Mouse (Mus musculus) CH12.LX (cell line): ENCODE measurements around the gene Pde3a. TPM values are rescaled to one million over a fixed set of nuclear protein-coding genes. Genes with fewer than 3 reads are reported as not detected.

Experiments used
- DNase-seq: peaks from one replicate; pipeline ENCODE4 v3.0.0-alpha.2; 2013; ENCODE audit errors: extremely low read depth
- H3K27ac ChIP-seq: 2 replicates; pipeline ENCODE4 v1.5.1; 2012; ENCODE audit warnings: low read depth, mild to moderate bottlenecking, control low read depth, moderate library complexity; ENCODE audit not compliant: insufficient read depth
- H3K27me3 ChIP-seq: replicated peaks from 2 replicates; pipeline ENCODE3; 2012; ENCODE audit warnings: inconsistent platforms
- H3K36me3 ChIP-seq, 2 experiments: replicated peaks in 1 of 2; 2 replicates each; pipeline versions ENCODE3 to v1.6.1; 2012; ENCODE audit warnings: inconsistent platforms in 1 of 2, low read length in 1 of 2, mild to moderate bottlenecking in 1 of 2, mixed read lengths in 1 of 2, moderate library complexity in 1 of 2; ENCODE audit not compliant: control insufficient read depth in 1 of 2, insufficient read depth in 1 of 2
- H3K4me1 ChIP-seq, 2 experiments: 2 replicates each; pipeline ENCODE4 v1.6.1; 2012; ENCODE audit warnings: inconsistent platforms in 1 of 2, moderate library complexity in 1 of 2; ENCODE audit not compliant: insufficient read depth in 2 of 2, control insufficient read depth in 1 of 2
- H3K4me2 ChIP-seq: 2 replicates; pipeline ENCODE4 v1.6.1; 2012; ENCODE audit warnings: low read depth, mild to moderate bottlenecking, control low read depth; ENCODE audit not compliant: poor library complexity, insufficient read depth, severe bottlenecking
- H3K4me3 ChIP-seq, 3 experiments: fragments of 150-350 bp in 1 of 3; sonication (generic) in 1 of 3; replicated peaks in 1 of 3; 2 replicates each; pipeline versions ENCODE3 to v1.5.1; 2011 to 2012; ENCODE audit warnings: low read depth in 2 of 3, low read length in 2 of 3, mild to moderate bottlenecking in 2 of 3, moderate library complexity in 2 of 3, control low read depth in 1 of 3, improper control_type of control experiment in 1 of 3, inconsistent platforms in 1 of 3, mixed read lengths in 1 of 3; ENCODE audit not compliant: poor library complexity in 1 of 3
- H3K79me2 ChIP-seq: replicated peaks from 2 replicates; pipeline ENCODE4 v1.6.1; 2012; ENCODE audit warnings: mild to moderate bottlenecking, moderate library complexity; ENCODE audit not compliant: control insufficient read depth, poor library complexity, insufficient read depth, severe bottlenecking; ENCODE audit errors: extremely low read depth
- H3K9ac ChIP-seq: 2 replicates; pipeline ENCODE4 v1.6.1; 2012; ENCODE audit warnings: low read depth, mild to moderate bottlenecking, control low read depth, moderate library complexity; ENCODE audit not compliant: insufficient read depth
- H3K9me3 ChIP-seq: replicated peaks from 2 replicates; pipeline ENCODE3; 2012; ENCODE audit warnings: low read length, inconsistent platforms, mixed read lengths
- BHLHE40 ChIP-seq: IDR thresholded peaks from 2 replicates; pipeline ENCODE4 v1.6.1; 2011; ENCODE audit warnings: mild to moderate bottlenecking, low read depth, low read length, improper control_type of control experiment
- CHD1 ChIP-seq: IDR thresholded peaks from 2 replicates; pipeline ENCODE4 v1.6.1; 2012; ENCODE audit warnings: low read depth, low read length, improper control_type of control experiment, inconsistent platforms
- CTCF ChIP-seq, 2 experiments: IDR thresholded peaks in 1 of 2; conservative IDR thresholded peaks in 1 of 2; 2 replicates each; pipeline ENCODE4 v1.5.1; 2011 to 2012; ENCODE audit warnings: low read depth in 2 of 2, low read length in 2 of 2, improper control_type of control experiment in 1 of 2, inconsistent platforms in 1 of 2, mild to moderate bottlenecking in 1 of 2, moderate library complexity in 1 of 2
- ELF1 ChIP-seq: IDR thresholded peaks from 2 replicates; pipeline ENCODE4 v1.6.1; 2014; ENCODE audit warnings: low read depth, mild to moderate bottlenecking, inconsistent platforms, low read length, improper control_type of control experiment
- ETS1 ChIP-seq: conservative IDR thresholded peaks from 2 replicates; pipeline ENCODE4 v1.6.1; 2012; ENCODE audit warnings: low read depth, mild to moderate bottlenecking, inconsistent platforms, low read length, improper control_type of control experiment, moderate library complexity
- GABPA ChIP-seq: IDR thresholded peaks from 2 replicates; pipeline ENCODE4 v1.6.1; 2012; ENCODE audit warnings: low read depth, low read length, improper control_type of control experiment, inconsistent platforms; ENCODE audit not compliant: insufficient replicate concordance
- HCFC1 ChIP-seq: IDR thresholded peaks from 2 replicates; pipeline ENCODE4 v1.6.1; 2012; ENCODE audit warnings: low read depth, mild to moderate bottlenecking, inconsistent platforms, low read length, improper control_type of control experiment
- IRF4 ChIP-seq: IDR thresholded peaks from 2 replicates; pipeline ENCODE4 v1.6.1; 2014; ENCODE audit warnings: low read depth, mild to moderate bottlenecking, inconsistent platforms, low read length, improper control_type of control experiment
- JUND ChIP-seq: conservative IDR thresholded peaks from 2 replicates; pipeline ENCODE4 v1.6.1; 2011; ENCODE audit warnings: low read depth, low read length, improper control_type of control experiment
- KAT2A ChIP-seq: IDR thresholded peaks from 2 replicates; pipeline ENCODE4 v1.6.1; 2012; ENCODE audit warnings: low read length, improper control_type of control experiment, inconsistent platforms; ENCODE audit not compliant: insufficient replicate concordance
- MAZ ChIP-seq: IDR thresholded peaks from 2 replicates; pipeline ENCODE4 v1.6.1; 2012; ENCODE audit warnings: low read depth, mild to moderate bottlenecking, inconsistent platforms, low read length, improper control_type of control experiment, moderate library complexity
- MEF2A ChIP-seq: IDR thresholded peaks from 2 replicates; pipeline ENCODE4 v1.6.1; 2014; ENCODE audit warnings: low read depth, mild to moderate bottlenecking, inconsistent platforms, low read length, improper control_type of control experiment, borderline replicate concordance
- MXI1 ChIP-seq: IDR thresholded peaks from 2 replicates; pipeline ENCODE4 v1.6.1; 2011; ENCODE audit warnings: mild to moderate bottlenecking, low read depth, low read length, improper control_type of control experiment
- MYC ChIP-seq: IDR thresholded peaks from 2 replicates; pipeline ENCODE4 v1.6.1; 2011; ENCODE audit warnings: low read depth, mild to moderate bottlenecking, improper control_type of control experiment, low read length
- NRF1 ChIP-seq: IDR thresholded peaks from 2 replicates; pipeline ENCODE4 v1.6.1; 2014; ENCODE audit warnings: low read depth, mild to moderate bottlenecking, inconsistent platforms, low read length, improper control_type of control experiment, moderate library complexity
- PAX5 ChIP-seq: IDR thresholded peaks from 2 replicates; pipeline ENCODE4 v1.6.1; 2012; ENCODE audit warnings: low read length, inconsistent platforms, mixed read lengths
- POLR2AphosphoS2 ChIP-seq: IDR thresholded peaks from 2 replicates; pipeline ENCODE4 v1.6.1; 2011; ENCODE audit warnings: low read depth, low read length, improper control_type of control experiment
- RAD21 ChIP-seq: IDR thresholded peaks from 2 replicates; pipeline ENCODE4 v1.6.1; 2011; ENCODE audit warnings: low read depth, mild to moderate bottlenecking, low read length, improper control_type of control experiment, moderate library complexity
- RCOR1 ChIP-seq: conservative IDR thresholded peaks from 2 replicates; pipeline ENCODE4 v1.6.1; 2012; ENCODE audit warnings: low read depth, mild to moderate bottlenecking, inconsistent platforms, low read length, improper control_type of control experiment
- SIN3A ChIP-seq: IDR thresholded peaks from 2 replicates; pipeline ENCODE4 v1.6.1; 2012; ENCODE audit warnings: low read length, improper control_type of control experiment, inconsistent platforms
- SMC3 ChIP-seq: IDR thresholded peaks from 2 replicates; pipeline ENCODE4 v1.6.1; 2011; ENCODE audit warnings: low read depth, low read length, improper control_type of control experiment
- TBP ChIP-seq: conservative IDR thresholded peaks from 2 replicates; pipeline ENCODE4 v1.6.1; 2011; ENCODE audit warnings: low read depth, low read length, improper control_type of control experiment
- UBTF ChIP-seq: IDR thresholded peaks from 2 replicates; pipeline ENCODE4 v1.6.1; 2012; ENCODE audit warnings: low read depth, mild to moderate bottlenecking, inconsistent platforms, low read length, improper control_type of control experiment, moderate library complexity
- USF1 ChIP-seq: IDR thresholded peaks from 2 replicates; pipeline ENCODE4 v1.6.1; 2014; ENCODE audit warnings: low read depth, mild to moderate bottlenecking, inconsistent platforms, low read length, improper control_type of control experiment
- USF2 ChIP-seq: conservative IDR thresholded peaks from 2 replicates; pipeline ENCODE4 v1.6.1; 2011; ENCODE audit warnings: low read depth, low read length, improper control_type of control experiment
- ZMIZ1 ChIP-seq: IDR thresholded peaks from 2 replicates; pipeline ENCODE4 v1.6.1; 2012; ENCODE audit warnings: low read depth, mild to moderate bottlenecking, inconsistent platforms, low read length, improper control_type of control experiment
- ZNF384 ChIP-seq: IDR thresholded peaks from 2 replicates; pipeline ENCODE4 v1.6.1; 2012; ENCODE audit warnings: low read depth, low read length, improper control_type of control experiment, inconsistent platforms
- dilution Hi-C: fragments of 300-500 bp; cut with MboI; formaldehyde crosslinking; loops from 2 replicates; pipeline ENCODE4 v1.14.3; 2020; ENCODE audit warnings: low sequenced_read_pairs; ENCODE audit not compliant: extremely low pct_unique_long_range_greater_than_20kb, extremely low pct_ligation_motif_present
- in situ Hi-C: fragments of 300-500 bp; cut with MboI; formaldehyde crosslinking; loops from 3 replicates; pipeline ENCODE4 v1.14.3; 2019; ENCODE audit warnings: low sequenced_read_pairs, low pct_ligation_motif_present, low pct_unique_long_range_greater_than_20kb, mixed read lengths
- polyA plus RNA-seq: library from polyadenylated mRNA; unstranded; fragments of >175 nt; gene quantifications from 2 replicates; pipeline ENCODE4 v1.2.1, GENCODE M21; 2012; ENCODE audit warnings: low read depth; ENCODE audit not compliant: insufficient read length
- total RNA-seq, 2 experiments: library from RNA; depleted of rRNA; stranded (reverse); fragments of 300-350 nt in 1 of 2; fragments of >200 nt in 1 of 2; gene quantifications; 2 replicates each; pipeline ENCODE4 v1.2.3; 2012 to 2014

Gene Pde3a
- total and polyA plus RNA-seq, 3 experiments = under 0.01 to 0.04 (median 0.03) TPM

- no peak overlapping the region for H3K4me2 ChIP-seq
- no peak overlapping the region for H3K9ac ChIP-seq
- peak; percentile 7 for DNase-seq
- no peaks in the 10 kb centered on the region for H3K27me3 ChIP-seq
- dilution Hi-C loops = no loop called here
- H3K79me2 ChIP-seq = no peaks in the 10 kb centered on the region
- in situ Hi-C loops = no loop called here
- H3K36me3 ChIP-seq = no peaks in the 10 kb centered on the region
- H3K4me1 ChIP-seq = 0 out of 4 replicates have a peak, but pooled peaks cover 0 to 3% of the 10 kb centered on the region in 2 experiments
- no peak overlapping the region for H3K27ac ChIP-seq
- H3K4me3 ChIP-seq = no peak overlapping the region
- TF ChIP-seq USF1 (no peak), SIN3A (no peak), KAT2A (no peak), PAX5 (no peak), JUND (no peak), HCFC1 (no peak), ELF1 (no peak), GABPA (no peak), NRF1 (no peak), ZMIZ1 (no peak), CHD1 (no peak), RCOR1 (no peak), RAD21 (no peak), MXI1 (no peak)
- no peaks in the 10 kb centered on the region for H3K9me3 ChIP-seq
Measured at GRCm38 (mm10) chr6:141221081-141221480, 28.0 kb upstream of the Pde3a start.

GRCm38 (mm10) chr6:141226851-141227657 is 22.0 kb upstream of the Pde3a start:
- H3K4me3 ChIP-seq = no peak overlapping the region
- DNase-seq = no peak
- H3K9me3 ChIP-seq = no peaks in the 10 kb centered on the region
- no peaks in the 10 kb centered on the region for H3K27me3 ChIP-seq
- H3K36me3 ChIP-seq = no peaks in the 10 kb centered on the region
- dilution Hi-C loops (no loop called here), in situ Hi-C loops (loop anchor here (25.0 kb wide), 1 partner anchor 465 kb away; no protein-coding TSS in a partner anchor)
- H3K79me2 ChIP-seq = no peaks in the 10 kb centered on the region
- H3K4me2 ChIP-seq = no peak overlapping the region
- no peaks in the 10 kb centered on the region for H3K4me1 ChIP-seq
- H3K27ac ChIP-seq = no peak overlapping the region
- H3K9ac ChIP-seq = no peak overlapping the region
- no peak for TF ChIP-seq MXI1
- no peak for TF ChIP-seq MYC
- TF ChIP-seq BHLHE40 = no peak
- TF ChIP-seq MEF2A = no peak
- no peak for TF ChIP-seq JUND
- no peak for TF ChIP-seq IRF4
- no peak for TF ChIP-seq MAZ
- TF ChIP-seq POLR2AphosphoS2 = no peak
- TF ChIP-seq CHD1 = no peak
- TF ChIP-seq TBP = no peak
- no peak for TF ChIP-seq CTCF (conservative IDR thresholded peaks at IDR 0.05 in 1 of 2, IDR thresholded peaks at IDR 0.05 in 1 of 2; ENCODE audit: low read depth in 2 of 2, low read length in 2 of 2)
- TF ChIP-seq USF2 = no peak
- no peak for TF ChIP-seq ETS1
- no peak for TF ChIP-seq UBTF
- no peak for TF ChIP-seq ZNF384
- no peak for TF ChIP-seq SMC3
- no peak for TF ChIP-seq SIN3A
- no peak for TF ChIP-seq ZMIZ1
- TF ChIP-seq RAD21 = no peak
